8 mouse cellular contexts compared by ENCODE assay signal in the genomic region with DNA sequence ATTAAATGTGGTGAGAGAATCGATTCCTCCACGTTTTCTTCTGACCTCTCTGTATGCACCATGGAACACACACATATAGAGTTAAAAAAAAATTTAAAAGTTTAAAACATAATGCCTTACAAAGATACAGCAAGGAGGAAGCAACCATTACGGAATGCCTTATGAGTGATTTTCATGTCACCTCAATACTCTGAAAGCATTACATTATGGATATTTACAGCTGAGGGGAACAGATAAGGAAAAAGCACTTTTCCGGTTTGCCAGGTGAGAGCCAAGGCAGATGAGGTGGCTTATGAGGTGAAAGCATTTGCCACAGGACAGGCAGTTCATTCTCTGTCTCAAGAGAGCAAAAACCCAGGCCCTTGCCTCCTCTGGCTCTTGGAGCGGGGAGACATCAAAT. TPM values are rescaled to one million over a fixed set of nuclear protein-coding genes. Genes with fewer than 3 reads are reported as not detected.
DNase-seq lines count a peak whose midpoint lies in the region; ATAC-seq and TF ChIP-seq lines count a peak whose summit lies in the region.

No protein-coding gene starts in this region.

- in situ Hi-C loops in ES-E14 (cut with MboI; ENCODE audit: low sequenced_read_pairs in 2 of 2, unreplicated experiment in 2 of 2): no loop called here

- TF ChIP-seq EP300 in liver, postnatal 0 days (IDR thresholded peaks at IDR 0.05; ENCODE audit: low read depth): no peak

- ATAC-seq in heart, embryonic 15.5 days (replicated peaks; ENCODE audit: insufficient number of reproducible peaks, insufficient read depth, low FRiP score, low read depth): no peak
- ATAC-seq in forebrain, embryonic 14.5 days: no peak
- ATAC-seq in liver, postnatal 0 days: no peak
- no peak for ATAC-seq in granulocyte monocyte progenitor cell, adult 5-6 weeks (replicated peaks; ENCODE audit: poor library complexity, severe bottlenecking)

- peaks cover 23% of the 10 kb centered on the region; the same call in 1 of the 2 replicates for H3K36me3 ChIP-seq in heart, embryonic 15.5 days
- peaks cover 24% of the 10 kb centered on the region for H3K36me3 ChIP-seq in ES-E14 (ENCODE audit: control insufficient read depth, insufficient read depth, low read length, poor library complexity, severe bottlenecking)
- peaks cover 29% of the 10 kb centered on the region for H3K36me3 ChIP-seq in forebrain, embryonic 14.5 days (ENCODE audit: control insufficient read depth, insufficient read depth, low read length)
- peaks cover 14% of the 10 kb centered on the region for H3K36me3 ChIP-seq in liver, postnatal 0 days (replicated peaks; ENCODE audit: insufficient read depth, low read length)

- H3K27ac ChIP-seq in heart, embryonic 15.5 days: peak overlapping the region; percentile 91
- H3K27ac ChIP-seq in ES-E14 (ENCODE audit: insufficient read depth, low read depth, low read length, poor library complexity, severe bottlenecking): peak overlapping the region; percentile 83
- H3K27ac ChIP-seq in forebrain, embryonic 14.5 days (ENCODE audit: low read depth, low read length): no peak overlapping the region
- no peak overlapping the region; the same call in 1 of the 2 replicates for H3K27ac ChIP-seq in liver, postnatal 0 days (ENCODE audit: low read depth)

- H3K4me1 ChIP-seq in heart, embryonic 15.5 days (replicated peaks): peaks cover 28% of the 10 kb centered on the region
- H3K4me1 ChIP-seq in ES-E14 (ENCODE audit: control insufficient read depth in 2 of 2, insufficient read depth in 2 of 2, low read length in 2 of 2, poor library complexity in 1 of 2): peaks cover 2 to 10% of the 10 kb centered on the region in 2 experiments; a peak in 3 of 4 replicates
- no peaks in the 10 kb centered on the region for H3K4me1 ChIP-seq in forebrain, embryonic 14.5 days (ENCODE audit: control insufficient read depth, insufficient read depth, low read length)
- peaks cover 12% of the 10 kb centered on the region; the same call in 1 of the 2 replicates for H3K4me1 ChIP-seq in liver, postnatal 0 days (ENCODE audit: insufficient read depth)

- H3K27me3 ChIP-seq in heart, embryonic 15.5 days: no peaks in the 10 kb centered on the region
- H3K27me3 ChIP-seq in forebrain, embryonic 14.5 days (replicated peaks; ENCODE audit: control insufficient read depth, insufficient read depth, low read length): no peaks in the 10 kb centered on the region
- H3K27me3 ChIP-seq in liver, postnatal 0 days (ENCODE audit: insufficient read depth, low read length): no peaks in the 10 kb centered on the region

- H3K4me2 ChIP-seq in heart, embryonic 15.5 days: peak overlapping the region; percentile 86
- H3K4me2 ChIP-seq in forebrain, embryonic 14.5 days (ENCODE audit: low read length): peak overlapping the region; percentile 92
- H3K4me2 ChIP-seq in liver, postnatal 0 days (ENCODE audit: low read depth, low read length): peak overlapping the region; percentile 89

- H3K4me3 ChIP-seq in heart, embryonic 15.5 days: peak overlapping the region; percentile 78
- H3K4me3 ChIP-seq in ES-E14 (ENCODE audit: insufficient read depth in 1 of 2, low read depth in 1 of 2, low read length in 2 of 2, poor library complexity in 1 of 2, severe bottlenecking in 1 of 2): peak overlapping the region; percentile 34 to 36; a peak in 3 of 4 replicates
- H3K4me3 ChIP-seq in forebrain, embryonic 14.5 days (ENCODE audit: low read depth, low read length): peak overlapping the region; percentile 61
- peak overlapping the region; percentile 69 for H3K4me3 ChIP-seq in liver, postnatal 0 days (ENCODE audit: low read depth, low read length)

- TF ChIP-seq CTCF in liver, postnatal 0 days (IDR thresholded peaks at IDR 0.05; ENCODE audit: low read depth): no peak

- no peaks in the 10 kb centered on the region for H3K9me3 ChIP-seq in heart, embryonic 15.5 days (replicated peaks)
- no peaks in the 10 kb centered on the region for H3K9me3 ChIP-seq in ES-E14 (ENCODE audit: control insufficient read depth, insufficient read depth, low read depth, low read length)
- no peaks in the 10 kb centered on the region for H3K9me3 ChIP-seq in forebrain, embryonic 14.5 days (replicated peaks; ENCODE audit: control insufficient read depth, low read length)
- no peaks in the 10 kb centered on the region for H3K9me3 ChIP-seq in liver, postnatal 0 days (ENCODE audit: low read length)

- 60% methylated on average over 5 of the region's 5 CpGs for WGBS in heart, embryonic 15.5 days
- WGBS in forebrain, embryonic 14.5 days: 62% methylated on average over 5 of the region's 5 CpGs
- WGBS in liver, postnatal 0 days (ENCODE audit: insufficient replicate concordance): 67% methylated on average over 5 of the region's 5 CpGs

- H3K9ac ChIP-seq in heart, embryonic 15.5 days: peak overlapping the region; percentile 71
- H3K9ac ChIP-seq in ES-E14 (ENCODE audit: insufficient read depth, low read depth, low read length, poor library complexity, severe bottlenecking): peak overlapping the region; percentile 60; the same call in 1 of the 2 replicates
- peak overlapping the region; percentile 61 for H3K9ac ChIP-seq in forebrain, embryonic 14.5 days (ENCODE audit: low read length)
- no peak overlapping the region for H3K9ac ChIP-seq in liver, postnatal 0 days (replicated peaks)

- no peak for DNase-seq in heart, postnatal 10 days
- no peak for DNase-seq in ES-E14 (ENCODE audit: low read depth, low spot score)
- DNase-seq in forebrain, embryonic 14.5 days (ENCODE audit: low spot score): no peak
- DNase-seq in liver, postnatal 0 days: no peak
- DNase-seq in urinary bladder, postnatal 36 days (ENCODE audit: low spot score in 2 of 2): no peak
- DNase-seq in layer of hippocampus, adult 9-10 months (ENCODE audit: low spot score): no peak

- intact Hi-C loops in heart, postnatal 10 days (cut with DNase I): loop anchor here (1.0 kb wide), 1 partner anchor 40 kb away; a partner anchor contains a TSS

TF ChIP-seq in ES-E14, 5 proteins besides CTCF, POLR2A, EP300 and RAD21:
- TF ChIP-seq ZNF384 (IDR thresholded peaks at IDR 0.05; ENCODE audit: low read depth, low read length): no peak
- no peak for TF ChIP-seq HCFC1 (IDR thresholded peaks at IDR 0.05; ENCODE audit: borderline replicate concordance, insufficient read depth, low read length)
- TF ChIP-seq ZC3H11A (IDR thresholded peaks at IDR 0.05; ENCODE audit: borderline replicate concordance, low read depth, low read length): no peak
- TF ChIP-seq CHD2 (IDR thresholded peaks at IDR 0.05; ENCODE audit: low read depth, low read length): no peak
- no peak for TF ChIP-seq MAFK (IDR thresholded peaks at IDR 0.05; ENCODE audit: insufficient read depth, low read depth, low read length)
TF ChIP-seq in ES-E14: peak in this region for 0.

RNA-seq across cellular contexts. Expression of a gene that starts 0.5 kb away (rescaled TPM):
- polyA plus RNA-seq in heart, embryonic 15.5 days (2015; fragmentation: Nextera tagmentation; extraction: Ambion mirVana): 41.3 and 46.9 TPM in 2 replicates
- total RNA-seq in heart, postnatal 10 days (2021): 10 to 100 TPM; 68.8 to 70.6 TPM
- 24.5 and 24.7 TPM in 2 replicates for total RNA-seq in ES-E14 (2012; rRNA removed)
- 16.5 and 16.9 TPM in 2 replicates for polyA plus RNA-seq in forebrain, embryonic 14.5 days (2014; fragmentation: Nextera tagmentation; extraction: Ambion mirVana)
- polyA plus RNA-seq in liver, postnatal 0 days (2015; fragmentation: Nextera tagmentation; extraction: Ambion mirVana): 16.6 and 17.9 TPM in 2 replicates
- 30.1 and 40.2 TPM in 2 replicates for total RNA-seq in granulocyte monocyte progenitor cell, adult 5-6 weeks (2014; fragmentation: Nextera tagmentation)
- 20.2 and 48.9 TPM in 2 replicates for total RNA-seq in granulocyte monocyte progenitor cell, adult 5-6 weeks (2017)

RNA-seq across cellular contexts. Expression of a gene that starts 39.8 kb away (rescaled TPM):
- polyA plus RNA-seq in heart, embryonic 15.5 days (2015; fragmentation: Nextera tagmentation; extraction: Ambion mirVana): 18.2 and 18.3 TPM in 2 replicates
- 10 to 100 TPM; 16.9 to 19.0 TPM for total RNA-seq in heart, postnatal 10 days (2021)
- total RNA-seq in ES-E14 (2012; rRNA removed): 66.5 and 75.4 TPM in 2 replicates
- polyA plus RNA-seq in forebrain, embryonic 14.5 days (2014; fragmentation: Nextera tagmentation; extraction: Ambion mirVana): 50.0 and 56.9 TPM in 2 replicates
- polyA plus RNA-seq in liver, postnatal 0 days (2015; fragmentation: Nextera tagmentation; extraction: Ambion mirVana): 5.5 and 6.6 TPM in 2 replicates
- 59.6 and 71.8 TPM in 2 replicates for total RNA-seq in granulocyte monocyte progenitor cell, adult 5-6 weeks (2014; fragmentation: Nextera tagmentation)
- total RNA-seq in granulocyte monocyte progenitor cell, adult 5-6 weeks (2017): 63.6 TPM in 2 replicates

Comparison
In these comparisons a context has a peak if more than half of its experiments do, and no peak if none do; other contexts are left out.
1. H3K27ac ChIP-seq: peak in heart, embryonic 15.5 days (single experiment) and ES-E14 (single experiment); none in forebrain, embryonic 14.5 days (single experiment) and liver, postnatal 0 days (single experiment).
2. Peak in every context shown above with its lines, with median percentiles within 50 percentile points of each other: H3K4me2 ChIP-seq and H3K4me3 ChIP-seq.